Mouse (Mus musculus) frontal cortex, postnatal 10 days (tissue): ENCODE results near the gene Nt5c1a.

Source experiments
- DNase-seq, 2 experiments: peaks; one replicate each; pipeline ENCODE4 v3.0.0; 2022; ENCODE audit warnings: low spot score in 2 of 2, mixed read lengths in 1 of 2

The Nt5c1a gene

DNA sequence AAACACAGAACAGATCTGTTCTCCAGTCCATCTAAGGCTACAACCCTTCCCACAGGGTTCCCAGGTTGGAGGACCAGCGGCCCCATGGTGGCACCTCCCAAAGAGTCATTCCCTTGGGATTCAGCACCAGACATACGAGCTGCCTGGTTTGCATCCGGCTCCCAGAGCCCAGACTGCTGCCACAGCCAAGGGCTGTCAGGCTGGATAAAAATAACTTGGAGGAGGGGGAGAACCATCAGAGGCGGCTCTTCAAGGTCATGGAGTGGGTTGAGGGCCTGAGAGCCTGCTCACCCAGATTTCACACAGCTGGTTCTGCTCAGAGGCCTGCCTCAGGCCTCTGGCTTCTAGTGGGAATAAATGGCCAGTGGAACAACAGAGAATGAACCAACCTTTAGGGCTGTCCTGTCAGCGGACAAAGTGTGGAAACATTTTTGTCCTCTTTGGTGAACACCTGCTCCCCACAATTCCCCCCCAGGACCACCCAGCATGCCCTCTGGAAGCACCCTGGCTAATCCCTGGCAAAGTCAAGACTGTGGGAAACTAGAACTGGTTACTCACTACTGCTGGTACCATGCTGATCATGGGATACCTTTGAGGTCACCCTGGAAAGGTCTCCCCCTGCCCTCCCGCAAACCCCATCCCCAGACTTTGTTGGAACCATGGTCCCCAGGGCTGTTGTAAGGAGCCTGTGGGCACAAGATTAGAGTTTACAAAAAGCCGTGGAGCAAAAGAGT, 46.0 kb downstream of the Nt5c1a start:
- no peak for DNase-seq

DNA sequence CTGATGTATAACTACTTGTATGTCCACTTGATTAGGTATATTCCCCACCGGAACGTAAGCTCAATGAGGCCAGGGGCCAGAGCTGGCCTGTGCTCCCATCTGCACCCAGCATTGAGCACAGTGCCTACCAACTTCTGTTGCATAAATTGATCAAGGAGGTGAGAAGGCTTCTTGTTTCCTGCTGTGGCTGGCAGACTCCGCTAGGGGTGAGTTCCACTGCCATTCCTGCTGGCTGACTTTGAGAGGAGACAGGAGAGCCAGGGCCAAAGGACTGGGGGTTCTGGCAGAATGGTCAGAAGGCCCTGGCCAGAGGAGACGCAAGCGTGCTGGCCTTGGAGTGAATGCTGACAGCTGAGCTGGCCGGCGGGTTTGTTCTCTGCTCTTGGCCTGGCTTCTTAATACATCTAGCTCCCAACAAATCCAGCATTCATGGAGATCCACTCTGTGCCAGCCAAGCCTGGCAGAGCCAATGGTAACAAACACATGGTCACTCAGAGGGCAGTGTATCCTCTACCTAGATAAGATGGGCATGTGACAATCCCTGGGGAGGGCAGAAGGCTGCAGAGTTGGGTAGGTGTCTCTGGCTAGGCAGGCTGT, 47.8 kb downstream of the Nt5c1a start:
- DNase-seq, result peak; percentile 67 to 75

DNA sequence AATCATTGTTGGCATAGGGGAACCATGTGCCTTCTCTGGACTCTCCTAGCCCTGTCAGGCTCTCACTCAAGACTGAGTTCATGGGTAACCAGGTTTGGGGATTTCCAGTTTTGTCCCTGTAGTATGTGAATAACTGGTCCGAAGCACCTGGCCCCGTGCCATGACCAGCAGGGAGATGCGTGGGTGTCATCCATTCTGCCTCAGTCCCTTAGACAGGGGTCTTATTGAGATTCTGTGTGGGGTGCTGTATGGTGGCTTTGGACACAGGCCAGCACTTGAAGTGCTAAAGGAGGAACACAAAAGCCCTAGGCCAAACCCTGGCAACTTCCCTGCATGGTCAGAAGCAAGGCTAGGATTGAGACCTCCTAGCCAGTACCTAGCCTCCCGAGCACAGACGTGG, 50.9 kb downstream of the Nt5c1a start:
- DNase-seq, result peak in 1 of 2 experiments; percentile 37

DNA sequence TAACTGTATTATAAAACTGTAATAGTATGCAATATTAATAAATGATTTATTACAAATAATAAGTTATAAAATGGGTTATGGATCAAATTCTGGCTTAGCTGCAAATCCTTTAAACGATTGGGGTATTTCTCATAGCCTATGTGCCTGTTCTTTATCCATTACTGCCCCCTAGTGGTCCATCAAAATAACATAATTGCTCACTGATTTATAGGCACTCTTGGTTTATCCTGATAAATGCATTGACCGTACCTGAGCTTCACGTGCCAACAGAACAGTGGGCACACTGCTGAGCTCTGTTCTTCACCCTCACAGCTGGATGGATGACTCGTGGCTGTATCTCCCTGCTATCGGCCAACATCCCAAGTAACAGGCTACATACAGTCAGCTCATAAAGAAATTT, 53.3 kb downstream of the Nt5c1a start:
- DNase-seq, result no peak

DNA sequence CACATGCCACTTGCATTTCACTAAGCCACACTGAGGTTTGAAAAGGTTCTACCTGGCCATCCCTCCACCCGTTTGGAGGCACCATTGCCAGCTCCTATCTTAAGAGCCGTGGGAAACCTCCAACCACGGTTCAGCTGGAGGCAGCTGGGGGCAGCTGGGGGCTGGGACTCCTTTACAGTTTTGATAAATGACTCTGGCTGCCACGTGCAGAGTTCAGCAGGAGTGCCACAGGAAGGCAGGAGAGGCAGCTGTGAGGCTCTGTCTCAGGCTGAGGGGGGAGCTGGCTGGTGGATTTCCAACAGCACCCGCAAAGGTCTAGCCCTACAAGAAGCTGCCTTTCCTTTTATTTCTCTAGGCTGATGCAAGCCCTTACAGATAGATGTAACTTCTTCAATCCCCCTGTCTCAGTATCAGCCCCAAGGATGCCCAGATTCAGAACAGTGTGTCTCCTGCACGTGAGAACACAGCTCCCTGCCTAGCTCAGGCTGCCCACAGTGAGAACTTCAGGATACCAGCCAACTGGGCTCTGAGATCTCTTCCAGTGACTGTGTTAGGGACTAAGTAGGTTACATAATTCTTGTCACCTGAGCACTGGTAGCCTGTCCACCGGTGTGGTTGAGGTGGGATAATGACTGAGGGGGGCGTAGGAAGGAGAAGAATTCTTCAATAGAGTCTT, 58.9 kb downstream of the Nt5c1a start:
- no peak for DNase-seq

DNA sequence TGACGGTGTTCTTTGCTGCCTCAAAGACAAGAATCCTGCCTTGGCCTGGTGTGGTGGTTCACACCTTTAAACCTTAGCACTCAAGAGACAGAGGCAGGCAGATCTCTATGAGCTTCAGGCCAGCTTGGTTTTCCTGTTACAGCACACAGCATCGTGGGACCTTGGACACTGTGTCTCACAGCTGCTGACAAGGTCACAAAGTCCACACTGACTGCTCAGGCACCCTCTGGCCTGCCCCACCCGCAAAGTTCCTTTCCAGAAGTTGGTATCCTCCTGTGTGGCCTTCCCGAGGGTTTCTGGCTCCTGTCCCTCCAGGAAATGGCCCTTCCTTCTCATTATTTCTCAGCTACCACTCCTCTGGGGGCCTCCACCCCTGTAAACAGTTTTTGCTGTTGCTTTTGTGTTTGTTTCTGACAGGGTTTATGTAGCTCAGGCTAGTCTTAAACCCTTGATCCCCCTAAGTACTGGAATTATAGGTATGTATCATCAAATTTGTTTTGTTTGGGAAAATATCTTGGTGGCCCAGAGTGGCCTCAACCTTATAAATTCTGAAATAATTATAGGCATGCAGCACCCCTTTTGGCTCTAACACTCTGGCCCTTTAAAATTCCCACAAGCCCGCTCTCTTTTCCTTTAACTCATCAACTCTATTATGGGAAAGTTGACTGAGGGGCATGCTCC, 60.6 kb downstream of the Nt5c1a start, which contains the start of gene Pabpc4:
Pabpc4 (plus strand) TSS at position 631 of the 681 bp plus-strand sequence.
- DNase-seq, result no peak
